Mouse (Mus musculus) right cerebral cortex, postnatal 25 days (tissue): ENCODE data around the gene Plvap.
A peak's percentile ranks its signal among the peaks of the same experiment; 100 is the strongest.

Experiments
- DNase-seq: peaks from one replicate; pipeline ENCODE4 v3.0.0; 2022

Gene Plvap

DNA sequence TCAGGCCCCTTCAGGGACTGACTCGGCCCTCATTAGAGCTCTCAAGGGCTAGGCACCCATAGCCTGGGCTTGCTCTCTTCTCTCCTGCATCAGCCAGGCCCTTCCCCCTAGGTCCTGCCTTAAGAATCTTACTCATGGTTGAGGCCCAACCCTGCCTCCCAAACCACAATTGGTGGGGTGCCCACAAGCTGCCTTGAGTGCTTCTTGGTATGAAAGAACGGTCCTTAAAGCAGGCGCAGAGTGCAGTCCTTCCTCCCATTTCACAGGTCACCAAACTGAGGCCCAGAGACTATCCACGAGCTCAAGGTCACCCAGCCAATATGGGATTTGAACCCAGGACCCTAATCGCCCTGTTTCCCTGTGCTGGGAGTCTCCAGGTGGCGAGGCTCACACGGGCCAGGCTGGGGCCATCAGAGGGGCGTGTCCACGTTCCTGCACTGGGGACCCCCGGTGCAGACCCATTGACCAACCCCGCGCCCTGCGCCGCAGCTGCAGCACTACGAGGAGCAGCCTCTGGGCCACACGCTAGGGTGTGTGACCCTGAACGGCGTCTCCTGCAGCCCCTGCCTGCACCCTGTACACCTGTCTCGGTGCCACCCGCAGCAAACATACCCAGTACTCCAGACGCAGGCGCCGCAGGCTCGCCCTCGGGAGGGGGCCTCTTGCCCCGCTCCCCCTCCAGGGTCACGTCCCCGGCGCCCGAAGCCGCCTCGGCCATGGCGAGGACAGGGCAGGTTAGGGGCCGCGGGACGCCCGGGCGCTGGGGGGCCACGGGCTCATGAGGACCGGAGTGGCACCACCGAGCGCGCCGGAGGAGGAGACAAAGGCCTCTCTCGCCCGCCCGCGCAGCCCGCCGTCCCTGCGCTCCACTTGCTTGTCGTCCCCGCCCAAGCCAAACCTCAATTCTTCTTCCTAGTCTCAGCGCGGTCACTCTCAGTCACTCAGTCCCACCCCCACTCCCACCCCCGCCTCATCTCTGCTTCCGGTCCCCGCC lies 26.1 kb downstream of the Plvap start, which contains the start of gene Ano8:
Ano8 (minus strand) TSS at position 822 of the 994 bp plus-strand sequence.
- DNase-seq, result peak; percentile 90

DNA sequence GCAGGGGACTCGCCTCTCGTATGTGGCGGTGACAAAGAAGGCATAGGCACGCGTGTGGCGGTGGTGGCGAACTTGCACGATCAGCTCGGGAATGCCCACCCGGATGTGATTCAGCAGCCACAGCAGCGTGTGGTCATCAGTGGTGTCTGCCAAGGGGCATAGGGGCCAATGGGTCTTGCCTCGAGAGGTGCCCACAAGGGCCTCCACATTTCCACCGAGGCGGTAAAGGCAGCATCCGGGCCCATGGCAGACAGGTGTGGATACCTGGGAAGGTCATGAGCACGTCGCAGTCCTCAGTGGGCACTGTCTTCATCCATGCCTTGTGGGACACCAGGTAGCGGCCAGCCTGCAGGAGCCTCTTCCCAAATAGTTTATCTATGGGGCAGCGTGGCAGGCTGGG lies 26.8 kb downstream of the Plvap start:
- DNase-seq, result no peak

DNA sequence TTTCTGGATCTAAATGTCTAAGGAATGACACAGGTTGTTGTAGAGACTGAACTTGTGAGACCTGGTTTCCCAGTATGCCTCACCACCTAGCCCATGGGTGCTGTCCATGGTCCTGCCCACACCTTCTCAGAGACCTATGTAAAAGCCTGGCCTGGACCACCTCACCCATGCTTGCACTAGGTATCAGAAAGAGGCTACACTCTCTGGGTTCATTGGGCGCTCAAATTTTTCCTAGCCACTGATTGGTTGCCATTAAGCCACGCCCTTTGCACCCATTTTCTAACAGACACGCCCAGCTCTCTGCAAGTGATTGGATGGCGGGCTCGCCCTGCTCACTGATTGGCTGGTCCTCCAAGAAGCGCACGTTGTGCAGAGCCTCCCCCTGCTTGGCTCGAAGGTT lies 27.6 kb downstream of the Plvap start:
- no peak for DNase-seq

DNA sequence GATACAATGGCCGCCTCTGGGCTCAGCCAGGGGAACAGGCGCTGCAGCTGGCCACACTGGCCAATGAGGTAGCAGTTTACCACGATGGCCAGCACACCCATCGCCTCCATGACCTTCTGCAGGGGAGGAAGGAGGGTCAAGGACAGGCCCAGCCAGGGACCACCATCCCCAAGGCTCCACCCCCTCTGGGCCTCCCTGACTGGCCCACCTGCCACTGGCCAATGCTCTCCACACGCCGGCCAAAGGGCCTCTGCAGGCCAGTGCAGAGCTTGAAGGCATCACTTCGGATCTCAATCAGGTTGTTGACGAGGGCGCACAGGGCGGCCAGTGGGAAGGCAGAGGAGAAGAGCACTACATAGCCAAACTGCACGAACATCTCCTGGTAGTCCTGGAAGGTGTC lies 32.6 kb downstream of the Plvap start:
- no peak for DNase-seq

DNA sequence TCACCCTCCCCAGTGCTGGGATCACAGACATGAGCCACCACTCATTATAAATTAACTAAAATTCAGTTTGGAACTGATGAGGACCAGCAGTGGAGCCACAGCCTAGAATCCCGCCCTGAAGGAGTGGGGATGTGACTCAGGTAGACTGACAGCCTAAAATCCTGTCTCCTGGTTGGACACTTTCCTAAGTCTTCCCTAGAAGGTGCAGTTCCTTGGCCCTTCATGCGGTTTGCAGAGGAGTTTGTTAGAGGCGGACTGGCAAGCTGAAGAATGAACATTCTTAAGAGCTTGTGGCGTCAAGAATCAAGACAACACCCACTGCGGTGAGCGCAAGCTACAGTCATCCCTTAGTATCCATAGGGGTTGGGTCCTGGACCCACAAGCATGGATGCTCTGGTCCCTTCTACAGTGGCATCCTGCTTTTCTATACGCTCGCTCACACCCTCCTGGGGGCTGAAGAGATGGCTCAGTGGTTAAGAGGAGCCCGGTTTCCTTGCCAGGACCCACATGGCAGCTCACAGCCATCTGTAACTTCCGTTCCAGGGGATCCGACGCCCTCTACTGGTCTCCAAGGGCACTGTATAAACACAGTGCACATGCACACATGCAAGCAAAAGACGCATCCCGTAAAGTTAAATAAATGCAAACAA lies 34.2 kb downstream of the Plvap start:
- DNase-seq, result no peak

DNA sequence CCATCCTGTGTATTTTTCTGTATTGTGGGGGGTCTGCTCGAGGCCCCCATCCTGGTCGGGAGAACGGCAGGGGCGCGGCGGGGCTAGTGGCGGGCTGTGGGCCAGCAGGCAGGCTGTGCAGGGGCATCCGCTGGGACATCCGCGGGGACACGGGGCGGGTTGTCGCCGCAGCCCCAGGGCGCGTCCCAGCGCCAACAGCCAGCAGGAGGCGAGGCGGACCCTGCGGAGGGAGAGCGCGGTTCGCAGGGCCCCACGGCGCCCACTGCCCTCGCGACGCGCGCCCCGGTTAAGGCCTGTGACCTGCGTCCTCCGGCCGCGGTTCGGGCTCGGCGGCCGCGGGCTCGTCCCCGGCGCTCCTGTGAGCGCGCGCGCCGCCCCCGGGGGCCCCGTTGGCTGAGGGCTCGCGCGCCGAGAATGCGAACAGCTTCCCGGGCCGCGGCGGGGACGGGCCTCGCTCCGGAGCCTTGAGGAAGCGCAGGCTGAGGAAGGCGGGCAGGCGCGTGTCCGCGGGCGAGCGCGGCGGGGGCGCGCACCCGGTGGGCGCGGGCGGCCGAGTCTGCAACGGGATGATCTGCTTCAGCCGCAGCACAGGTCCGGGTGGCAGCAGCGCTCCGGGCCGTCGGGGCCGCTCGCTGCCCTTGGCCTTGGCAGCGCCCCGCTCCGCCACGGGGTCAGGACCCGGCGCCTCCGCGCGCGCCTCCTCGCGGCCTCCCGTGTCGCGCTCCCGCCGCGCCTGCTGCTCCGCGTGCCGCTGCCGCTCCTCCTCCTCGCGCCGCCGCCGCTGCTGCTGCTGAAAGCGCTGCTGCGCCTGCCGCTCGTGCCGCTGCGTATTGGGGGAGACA lies 35.2 kb downstream of the Plvap start:
- DNase-seq, result peak; percentile 85

DNA sequence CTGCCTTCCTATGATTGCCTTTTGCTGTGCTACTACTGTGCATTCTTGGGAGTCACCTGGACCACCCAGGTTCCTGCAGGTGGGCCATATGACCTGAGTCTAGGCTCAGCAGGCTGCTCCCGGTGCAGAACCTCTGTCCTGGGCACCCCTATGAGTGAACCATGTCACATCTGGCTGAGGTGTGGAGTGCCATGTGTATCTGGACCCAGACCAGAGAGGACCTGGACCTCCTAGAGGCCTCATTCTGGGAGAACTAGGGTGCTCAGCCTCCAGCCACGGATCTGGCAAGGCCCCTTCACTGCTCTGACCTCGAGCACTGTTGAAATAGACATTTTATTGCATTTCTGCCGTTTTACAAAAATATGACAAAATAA lies 35.9 kb downstream of the Plvap start:
- no peak for DNase-seq

DNA sequence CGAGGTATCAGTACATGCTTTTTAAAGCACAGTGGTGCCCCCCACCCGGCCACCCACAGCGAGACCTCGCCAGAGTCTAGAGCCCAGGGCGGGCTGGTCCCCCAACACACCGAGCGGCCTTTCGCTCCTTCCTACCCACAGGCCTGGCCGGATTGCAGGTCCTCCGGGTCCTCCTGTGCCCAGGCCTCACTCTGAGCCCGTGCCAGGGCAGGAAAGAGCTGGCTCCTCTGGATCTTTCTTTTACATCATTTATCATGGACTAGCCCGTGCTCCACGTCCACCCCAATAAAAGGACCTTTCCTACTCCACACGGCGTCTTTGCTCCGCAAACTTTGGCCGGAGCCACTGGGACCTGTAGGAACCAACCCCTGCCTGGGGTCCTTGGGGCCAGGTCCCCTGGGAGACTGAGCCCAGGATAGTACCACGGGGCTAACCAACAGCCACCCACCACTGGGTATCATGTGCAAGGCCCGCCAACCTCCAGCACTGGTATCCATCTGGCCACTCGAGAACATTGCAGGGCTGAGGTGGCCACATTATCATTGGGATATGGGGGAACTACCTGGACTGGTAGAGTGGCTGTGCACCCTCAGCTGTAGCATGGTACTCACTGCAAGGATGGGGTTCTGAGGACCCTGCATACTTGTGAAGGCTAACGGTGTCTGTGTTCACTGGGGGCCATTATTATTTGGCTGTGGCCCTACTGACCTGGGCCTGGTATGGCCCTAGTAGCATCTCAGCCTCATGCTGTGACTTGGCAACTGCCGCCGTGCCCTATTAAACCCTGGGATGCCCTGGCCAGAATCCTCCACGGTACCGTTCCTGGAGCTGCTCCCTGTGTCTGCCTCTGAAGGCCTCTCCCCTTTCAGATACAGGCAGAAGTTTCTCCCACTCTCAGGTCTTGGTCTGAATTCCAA lies 36.5 kb downstream of the Plvap start:
- no peak for DNase-seq

DNA sequence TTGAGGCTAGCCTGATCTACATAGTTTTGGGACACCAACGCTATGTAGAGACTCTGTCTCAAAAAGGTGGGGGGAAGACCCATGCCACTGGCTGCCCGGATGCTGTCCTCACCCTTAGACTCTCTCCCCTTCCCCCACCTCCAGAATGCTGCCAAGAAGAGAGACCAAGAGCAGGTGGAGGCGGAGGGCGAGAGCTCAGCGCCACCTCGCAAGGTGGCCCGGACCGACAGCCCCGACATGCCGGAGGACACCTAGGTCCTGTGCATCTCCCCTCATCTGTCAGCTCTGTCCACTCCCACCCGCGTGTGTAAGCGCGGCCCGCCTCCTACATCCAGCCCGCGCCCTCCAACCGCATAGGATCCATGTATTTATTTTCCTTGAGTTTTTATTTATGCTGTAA lies 37.2 kb downstream of the Plvap start:
- no peak for DNase-seq

DNA sequence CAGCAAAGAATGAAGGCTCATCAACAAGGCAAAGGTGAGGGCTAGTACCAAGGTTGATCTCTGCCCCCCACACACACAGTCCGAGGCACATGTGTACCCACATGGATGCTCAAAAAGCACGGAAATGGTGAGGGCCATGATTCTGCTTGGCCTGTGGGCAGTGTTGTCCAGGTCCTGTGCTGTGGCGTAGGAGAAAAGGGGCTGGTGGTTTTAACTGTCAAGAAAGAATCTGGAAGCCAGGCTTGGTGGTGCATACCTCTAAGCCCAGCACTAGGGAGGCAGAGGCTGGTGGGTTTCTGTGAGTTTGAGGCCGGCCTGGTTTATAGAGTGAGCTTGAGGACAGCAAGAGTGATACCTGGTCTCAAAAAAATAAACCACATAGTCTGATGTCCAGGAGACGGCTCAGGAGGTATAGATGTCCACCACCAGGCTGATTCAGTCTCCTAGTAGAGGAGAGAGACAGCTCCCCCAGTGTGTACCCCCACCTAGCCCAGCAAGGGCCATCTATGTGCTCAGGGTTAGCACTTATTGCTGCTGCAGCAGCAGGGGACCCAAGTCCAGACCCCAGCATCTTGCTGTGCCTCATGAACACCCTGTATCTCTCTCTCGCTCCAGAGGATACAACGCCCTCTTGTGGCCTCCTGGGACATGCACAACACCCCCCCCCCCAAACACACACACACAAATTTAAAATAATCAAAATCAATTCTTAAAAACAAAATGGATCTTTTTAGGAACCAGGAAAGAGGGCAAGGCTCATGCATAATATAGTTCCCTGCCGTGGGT lies 38.8 kb downstream of the Plvap start:
- no peak for DNase-seq

DNA sequence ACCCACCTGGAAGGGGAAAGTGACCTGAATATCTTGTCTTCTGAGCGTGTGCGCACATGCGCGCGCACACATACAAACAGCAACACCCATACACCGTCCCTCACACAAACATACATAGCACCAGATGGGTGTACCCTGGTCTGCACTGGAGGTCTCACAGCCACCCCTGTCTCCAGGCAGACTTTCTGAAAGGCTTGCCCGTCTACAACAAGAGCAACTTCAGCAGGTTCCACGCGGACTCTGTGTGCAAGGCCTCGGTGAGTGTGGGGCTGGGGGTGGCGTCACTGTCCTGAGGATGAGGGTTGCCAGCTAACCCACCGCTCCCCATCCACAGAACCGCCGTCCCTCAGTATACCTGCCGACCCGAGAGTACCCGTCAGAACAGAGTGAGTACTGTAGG lies 39.7 kb downstream of the Plvap start:
- no peak for DNase-seq

DNA sequence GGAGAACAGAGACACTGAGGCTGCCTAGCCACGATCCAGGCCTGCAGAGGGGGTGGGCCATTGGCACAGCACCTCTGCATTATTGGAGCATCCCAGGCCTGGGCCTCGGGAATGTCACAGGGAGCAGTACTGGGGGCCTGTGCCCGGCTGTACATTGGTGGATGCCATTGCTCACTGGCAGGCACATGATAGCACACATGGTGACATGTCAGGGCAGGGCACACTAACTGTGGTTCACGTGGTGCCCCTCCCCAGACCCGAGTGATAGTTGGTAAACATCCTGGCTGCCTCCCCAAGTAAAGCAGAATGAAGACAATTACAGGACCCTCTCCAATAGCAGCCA lies 40.7 kb downstream of the Plvap start:
- DNase-seq, result no peak

DNA sequence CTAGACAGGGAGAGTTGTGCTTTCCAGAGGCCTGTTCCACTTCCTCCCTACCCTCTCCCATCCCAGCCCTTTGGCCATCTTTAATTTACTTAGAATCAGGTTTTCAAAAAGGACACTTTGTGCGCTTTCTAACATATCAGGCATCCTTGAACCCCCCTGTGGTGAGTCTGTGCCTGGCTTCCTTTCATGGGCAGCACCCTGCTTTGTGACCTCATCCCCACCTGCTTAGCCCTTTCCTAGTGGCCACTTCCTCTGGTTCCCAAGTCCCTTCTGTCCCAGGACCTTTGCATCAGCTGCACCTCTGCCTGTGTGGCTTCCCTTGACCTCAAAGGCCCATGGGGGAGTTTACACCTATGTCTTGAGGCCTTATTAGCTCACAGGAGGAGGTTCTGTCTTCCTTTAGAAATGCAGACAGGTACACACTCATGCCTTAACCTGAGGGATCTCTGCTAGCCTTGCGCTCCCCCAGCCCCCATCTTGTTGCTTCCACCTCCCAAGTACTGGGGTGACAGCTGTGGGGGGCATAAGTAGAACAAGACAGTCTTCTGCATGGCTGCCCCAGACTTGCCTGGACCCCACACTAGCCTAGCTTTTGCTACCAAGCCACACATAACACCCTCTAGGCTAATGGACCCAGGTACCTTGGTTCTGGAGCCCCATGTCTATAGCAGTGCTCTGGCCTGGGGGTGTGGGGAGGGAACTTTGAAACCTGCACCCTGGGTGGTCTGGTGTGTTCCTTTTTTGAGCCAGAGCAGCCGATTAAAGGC lies 41.2 kb downstream of the Plvap start:
- DNase-seq, result no peak

DNA sequence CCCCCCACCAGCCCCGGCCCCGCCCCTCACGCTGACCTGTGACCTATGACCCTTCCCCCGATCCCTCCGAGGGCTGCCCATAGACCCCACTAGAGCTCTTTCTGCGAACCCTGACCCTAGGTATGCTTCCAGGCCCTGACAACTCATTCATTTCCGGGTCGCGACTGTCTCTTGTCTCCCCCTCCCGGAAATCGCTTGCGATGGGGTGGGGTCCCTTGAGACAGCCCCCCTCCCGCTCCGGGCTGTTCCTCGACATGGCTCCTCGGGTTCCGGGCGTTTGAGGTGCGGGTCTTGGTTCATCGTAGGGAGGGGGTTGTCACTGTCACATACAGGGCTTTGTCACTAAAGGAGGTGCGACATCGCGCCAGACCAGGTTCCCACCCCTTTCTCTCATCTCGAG lies 42.1 kb downstream of the Plvap start:
- DNase-seq, result peak; percentile 62

DNA sequence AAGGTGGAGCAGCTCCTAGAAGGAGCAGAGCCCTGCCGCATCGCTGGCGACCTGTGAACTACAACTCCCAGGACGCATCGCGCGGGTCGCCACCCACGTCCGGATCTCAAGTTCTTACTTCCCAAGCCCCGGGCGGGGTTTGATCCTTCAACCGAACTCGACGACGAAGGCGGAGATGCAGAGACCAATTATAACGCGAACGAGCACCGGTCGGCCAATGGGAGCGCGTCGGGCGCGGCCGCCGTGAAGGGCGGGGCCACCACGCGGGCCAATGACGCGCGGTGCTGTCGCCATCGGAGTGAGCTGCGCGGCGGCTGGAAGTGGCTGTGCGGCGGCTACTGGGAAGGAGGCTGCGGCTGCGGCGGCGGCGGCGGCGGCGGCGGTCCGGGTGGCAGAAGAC lies 42.6 kb downstream of the Plvap start, which contains the start of gene Dda1:
Dda1 (plus strand) TSS at position 284 of the 400 bp plus-strand sequence.
- DNase-seq, result peak; percentile 97

DNA sequence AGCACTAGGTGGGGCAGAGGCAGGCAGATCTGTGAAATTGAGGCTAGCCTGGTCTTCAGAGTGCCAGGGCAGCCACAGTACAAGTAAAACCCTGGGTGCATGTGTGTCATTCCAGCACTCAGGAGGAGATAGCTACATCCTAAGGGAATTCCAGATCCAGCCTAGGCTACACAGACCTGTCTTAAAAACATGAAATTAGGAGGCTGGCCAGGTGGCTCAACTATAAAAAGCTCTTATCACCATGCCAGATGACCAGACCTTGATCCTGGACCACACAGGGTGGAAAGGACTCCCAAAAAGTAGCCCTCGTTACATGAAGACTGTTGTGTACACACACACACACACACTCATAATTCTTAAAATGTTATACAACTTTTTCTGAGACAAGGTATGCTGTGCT lies 43.6 kb downstream of the Plvap start:
- no peak for DNase-seq

DNA sequence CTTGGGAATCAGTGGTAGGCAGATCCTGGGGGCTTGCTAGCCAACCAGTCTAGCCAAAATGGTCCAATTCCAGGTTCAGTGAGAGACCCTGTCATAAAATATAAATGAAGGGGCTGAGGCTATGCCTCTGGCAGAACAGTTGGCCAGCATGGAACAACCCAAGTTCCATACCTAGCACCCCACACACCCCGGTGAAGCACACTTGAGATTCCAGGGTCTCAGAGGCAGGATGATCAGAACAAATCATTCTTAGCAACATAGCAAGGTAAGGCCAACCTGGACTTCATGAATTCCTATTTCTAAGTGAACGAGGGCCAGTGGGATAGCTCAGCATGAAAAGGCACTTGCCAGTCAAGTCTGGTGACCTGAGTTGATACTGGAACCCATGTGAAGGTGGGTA lies 44.4 kb downstream of the Plvap start:
- no peak for DNase-seq

DNA sequence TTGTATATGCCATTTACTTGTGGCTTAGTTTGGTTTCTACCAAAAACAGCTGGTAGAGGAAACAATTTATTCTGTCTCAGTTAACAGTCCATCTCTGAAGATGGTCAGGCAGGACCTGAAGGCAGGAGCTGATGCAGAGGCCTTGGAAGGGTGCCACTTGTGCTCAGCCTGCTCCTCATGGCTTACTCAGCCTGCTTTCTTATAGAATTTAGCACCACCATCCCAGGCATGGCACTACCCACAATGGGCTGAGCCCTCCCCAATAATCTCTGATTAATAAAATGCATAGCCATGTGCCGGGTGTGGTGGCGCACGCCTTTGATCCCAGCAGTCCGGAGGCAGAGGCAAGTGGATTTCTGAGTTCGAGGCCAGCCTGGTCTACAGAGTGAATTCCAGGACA lies 45.4 kb downstream of the Plvap start:
- DNase-seq, result no peak

DNA sequence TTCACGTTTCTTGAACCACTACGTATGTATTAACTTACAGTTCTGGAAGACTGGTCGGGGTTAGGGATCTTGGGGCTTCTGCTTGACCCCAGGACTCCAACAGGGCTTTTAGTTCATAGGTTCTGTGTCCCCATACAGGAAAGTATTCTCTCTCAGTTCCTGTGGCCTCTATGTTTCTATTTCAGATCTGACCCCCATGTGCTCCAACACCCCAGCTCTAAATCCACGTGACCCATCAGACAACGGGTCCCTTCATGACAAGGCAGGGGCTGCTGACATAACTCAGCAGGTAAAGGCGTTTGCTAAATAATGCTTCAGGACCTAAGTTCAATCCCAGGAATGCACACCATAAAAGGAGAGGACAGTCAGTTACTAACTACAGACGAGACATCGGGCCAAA lies 45.8 kb downstream of the Plvap start:
- DNase-seq, result no peak
